Mouse (Mus musculus): ENCODE results near the gene Galm. TPM values are rescaled to one million over a fixed set of nuclear protein-coding genes. Genes with fewer than 3 reads are reported as not detected.
A peak's percentile ranks its signal among the peaks of the same experiment; 100 is the strongest.
"Not testable (repeated sequence)": the region's sequence is repeated elsewhere in the genome, so short reads cannot be mapped to it uniquely, and the experiment has no call there.

Gene Galm
- polyA plus RNA-seq, 1 experiment, result 27.5 TPM

DNA sequence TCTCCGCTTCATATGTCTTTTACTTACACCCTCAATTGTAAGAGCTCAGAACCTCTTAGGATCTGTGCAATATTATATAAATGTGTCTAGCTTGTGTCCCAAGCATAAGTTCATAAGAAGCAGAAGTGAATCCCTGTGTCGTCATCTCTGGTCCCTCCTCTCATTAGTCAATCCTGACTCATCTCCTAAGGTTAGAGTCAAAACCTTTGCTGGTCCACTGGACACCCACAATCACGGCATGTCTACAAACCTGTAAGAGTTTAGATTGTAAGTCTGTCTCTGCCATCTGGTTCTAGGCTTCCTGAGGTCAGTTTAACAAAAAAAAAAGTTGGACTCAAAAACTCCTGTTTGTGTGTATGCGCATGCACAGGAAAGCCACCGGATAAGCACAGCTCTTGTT, 45.5 kb downstream of the Galm start:
- Histone ChIP-seq H3K4me3 (ENCODE audit: control insufficient read depth, low read depth, low read length) (no peak overlapping the region), H3K36me3 (ENCODE audit: control insufficient read depth, insufficient read depth, low read length) (no peaks in the 10 kb centered on the region), H3K27ac (ENCODE audit: control insufficient read depth, insufficient read depth, low read depth, low read length) (no peak overlapping the region), H3K4me1 (ENCODE audit: control insufficient read depth, insufficient read depth, low read length) (peaks cover 6% of the 10 kb centered on the region), H3K27me3 (ENCODE audit: control insufficient read depth, insufficient read depth, low read length) (no peaks in the 10 kb centered on the region)
- no peak for TF ChIP-seq CTCF (IDR thresholded peaks at IDR 0.05; ENCODE audit: control insufficient read depth, insufficient read depth, insufficient replicate concordance, low read depth, low read length)
- TF ChIP-seq POLR2A (IDR thresholded peaks at IDR 0.05; ENCODE audit: control insufficient read depth, low read depth, low read length), result no peak

DNA sequence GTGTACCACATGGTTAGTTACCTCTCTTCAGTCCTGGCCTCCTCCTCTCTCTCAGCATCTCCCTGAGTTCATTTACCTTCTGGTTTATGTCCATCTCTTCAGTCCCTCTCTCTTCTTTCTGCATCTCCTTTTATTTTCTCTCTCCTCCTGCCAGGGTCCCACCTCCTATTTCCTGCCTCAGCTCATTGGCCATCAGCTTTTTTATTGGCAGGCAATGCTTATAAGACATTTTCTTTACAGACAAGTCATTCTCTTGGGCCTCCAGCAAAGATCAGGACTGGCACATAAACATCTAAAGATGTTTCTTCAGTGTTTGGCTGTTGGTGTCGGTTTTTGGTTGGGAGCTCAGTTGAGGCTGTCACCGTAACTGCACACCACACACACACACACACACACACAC, 46.4 kb downstream of the Galm start:
- Histone ChIP-seq H3K36me3 (ENCODE audit: control insufficient read depth, insufficient read depth, low read length) (no peaks in the 10 kb centered on the region), H3K4me3 (ENCODE audit: control insufficient read depth, low read depth, low read length) (no peak overlapping the region), H3K27me3 (ENCODE audit: control insufficient read depth, insufficient read depth, low read length) (no peaks in the 10 kb centered on the region), H3K27ac (ENCODE audit: control insufficient read depth, insufficient read depth, low read depth, low read length) (no peak overlapping the region), H3K4me1 (ENCODE audit: control insufficient read depth, insufficient read depth, low read length) (peaks cover 3% of the 10 kb centered on the region)
- TF ChIP-seq POLR2A (IDR thresholded peaks at IDR 0.05; ENCODE audit: control insufficient read depth, low read depth, low read length), result no peak
- no peak for TF ChIP-seq CTCF (IDR thresholded peaks at IDR 0.05; ENCODE audit: control insufficient read depth, insufficient read depth, insufficient replicate concordance, low read depth, low read length)

- Histone ChIP-seq H3K27me3 (ENCODE audit: control insufficient read depth, insufficient read depth, low read length) (no peaks in the 10 kb centered on the region), H3K36me3 (ENCODE audit: control insufficient read depth, insufficient read depth, low read length) (no peaks in the 10 kb centered on the region), H3K27ac (ENCODE audit: control insufficient read depth, insufficient read depth, low read depth, low read length) (no peak overlapping the region), H3K4me3 (ENCODE audit: control insufficient read depth, low read depth, low read length) (no peak overlapping the region), H3K4me1 (ENCODE audit: control insufficient read depth, insufficient read depth, low read length) (no peaks in the 10 kb centered on the region)
- TF ChIP-seq POLR2A (IDR thresholded peaks at IDR 0.05; ENCODE audit: control insufficient read depth, low read depth, low read length) (no peak), CTCF (IDR thresholded peaks at IDR 0.05; ENCODE audit: control insufficient read depth, insufficient read depth, insufficient replicate concordance, low read depth, low read length) (no peak)
Observed at GRCm38 (mm10) chr17:80174146-80174545, 46.9 kb downstream of the Galm start.

GRCm38 (mm10) chr17:80174699-80175385, 47.6 kb downstream of the Galm start:
- H3K4me1 ChIP-seq (ENCODE audit: control insufficient read depth, insufficient read depth, low read length), result no peaks in the 10 kb centered on the region
- H3K27ac ChIP-seq (ENCODE audit: control insufficient read depth, insufficient read depth, low read depth, low read length), result no peak overlapping the region
- no peak for TF ChIP-seq CTCF (IDR thresholded peaks at IDR 0.05; ENCODE audit: control insufficient read depth, insufficient read depth, insufficient replicate concordance, low read depth, low read length)
- no peak for TF ChIP-seq POLR2A (IDR thresholded peaks at IDR 0.05; ENCODE audit: control insufficient read depth, low read depth, low read length)
- H3K27me3 ChIP-seq (ENCODE audit: control insufficient read depth, insufficient read depth, low read length), result no peaks in the 10 kb centered on the region
- H3K36me3 ChIP-seq (ENCODE audit: control insufficient read depth, insufficient read depth, low read length), result no peaks in the 10 kb centered on the region
- H3K4me3 ChIP-seq (ENCODE audit: control insufficient read depth, low read depth, low read length), result no peak overlapping the region

GRCm38 (mm10) chr17:80175386-80175739, 48.1 kb downstream of the Galm start:
- Histone ChIP-seq H3K4me1 (ENCODE audit: control insufficient read depth, insufficient read depth, low read length) (no peaks in the 10 kb centered on the region), H3K4me3 (ENCODE audit: control insufficient read depth, low read depth, low read length) (no peak overlapping the region), H3K27ac (ENCODE audit: control insufficient read depth, insufficient read depth, low read depth, low read length) (no peak overlapping the region), H3K27me3 (ENCODE audit: control insufficient read depth, insufficient read depth, low read length) (no peaks in the 10 kb centered on the region), H3K36me3 (ENCODE audit: control insufficient read depth, insufficient read depth, low read length) (no peaks in the 10 kb centered on the region)
- no peak for TF ChIP-seq CTCF (IDR thresholded peaks at IDR 0.05; ENCODE audit: control insufficient read depth, insufficient read depth, insufficient replicate concordance, low read depth, low read length)
- no peak for TF ChIP-seq POLR2A (IDR thresholded peaks at IDR 0.05; ENCODE audit: control insufficient read depth, low read depth, low read length)

DNA sequence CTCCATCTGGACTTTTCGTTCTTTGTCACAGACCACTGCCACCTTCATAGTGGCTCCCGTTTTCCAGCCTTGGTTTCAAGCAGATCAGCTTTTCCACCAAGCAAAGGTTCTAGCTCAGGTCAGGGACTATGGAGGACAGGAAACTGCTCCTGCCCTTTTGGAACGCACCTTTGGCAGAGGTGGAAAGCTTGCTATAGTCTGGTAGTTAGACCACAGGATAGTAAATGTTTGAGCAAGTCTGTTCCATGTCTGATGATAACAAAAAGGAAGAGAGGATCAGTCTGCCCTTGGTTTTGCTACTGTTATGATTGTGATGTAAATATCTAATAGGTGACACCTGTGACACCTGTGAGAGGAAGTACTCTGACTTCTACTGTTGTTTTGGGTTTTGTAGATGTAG, 48.7 kb downstream of the Galm start:
- Histone ChIP-seq H3K4me1 (ENCODE audit: control insufficient read depth, insufficient read depth, low read length) (no peaks in the 10 kb centered on the region), H3K27ac (ENCODE audit: control insufficient read depth, insufficient read depth, low read depth, low read length) (no peak overlapping the region), H3K4me3 (ENCODE audit: control insufficient read depth, low read depth, low read length) (no peak overlapping the region), H3K27me3 (ENCODE audit: control insufficient read depth, insufficient read depth, low read length) (no peaks in the 10 kb centered on the region), H3K36me3 (ENCODE audit: control insufficient read depth, insufficient read depth, low read length) (no peaks in the 10 kb centered on the region)
- TF ChIP-seq POLR2A (IDR thresholded peaks at IDR 0.05; ENCODE audit: control insufficient read depth, low read depth, low read length) (no peak), CTCF (IDR thresholded peaks at IDR 0.05; ENCODE audit: control insufficient read depth, insufficient read depth, insufficient replicate concordance, low read depth, low read length) (no peak)

- not testable (repeated sequence) for H3K4me1 ChIP-seq (ENCODE audit: control insufficient read depth, insufficient read depth, low read length); H3K4me3 ChIP-seq (ENCODE audit: control insufficient read depth, low read depth, low read length); H3K27ac ChIP-seq (ENCODE audit: control insufficient read depth, insufficient read depth, low read depth, low read length); H3K36me3 ChIP-seq (ENCODE audit: control insufficient read depth, insufficient read depth, low read length); H3K27me3 ChIP-seq (ENCODE audit: control insufficient read depth, insufficient read depth, low read length)
Observed at GRCm38 (mm10) chr17:80178846-80179245, 51.6 kb downstream of the Galm start.

DNA sequence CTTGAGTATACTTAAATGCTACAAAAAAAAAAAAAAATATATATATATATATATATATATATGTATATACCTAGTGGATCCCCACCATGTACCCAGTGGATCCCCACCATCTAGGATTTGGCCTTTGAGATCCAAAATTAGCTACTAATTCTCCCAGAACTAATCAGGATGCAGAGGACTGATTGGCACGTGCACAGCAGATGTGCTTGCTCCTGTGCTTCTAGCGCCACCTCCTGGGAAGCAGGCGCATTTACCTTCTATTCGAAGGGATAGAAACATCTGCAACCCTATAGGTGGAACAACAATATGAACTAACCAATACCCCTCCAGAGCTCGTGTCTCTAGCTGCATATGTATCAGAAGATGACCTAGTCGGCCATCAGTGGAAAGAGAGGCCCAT, 52.7 kb downstream of the Galm start:
- Histone ChIP-seq H3K27me3 (ENCODE audit: control insufficient read depth, insufficient read depth, low read length) (no peaks in the 10 kb centered on the region), H3K4me3 (ENCODE audit: control insufficient read depth, low read depth, low read length) (no peak overlapping the region), H3K36me3 (ENCODE audit: control insufficient read depth, insufficient read depth, low read length) (no peaks in the 10 kb centered on the region), H3K4me1 (ENCODE audit: control insufficient read depth, insufficient read depth, low read length) (no peaks in the 10 kb centered on the region), H3K27ac (ENCODE audit: control insufficient read depth, insufficient read depth, low read depth, low read length) (no peak overlapping the region)
- TF ChIP-seq POLR2A (IDR thresholded peaks at IDR 0.05; ENCODE audit: control insufficient read depth, low read depth, low read length), result no peak
- TF ChIP-seq CTCF (IDR thresholded peaks at IDR 0.05; ENCODE audit: control insufficient read depth, insufficient read depth, insufficient replicate concordance, low read depth, low read length), result peak; percentile 89; the same call in 1 of the 2 replicates
